Mouse (Mus musculus): ENCODE data around the gene Tbc1d10a.

DNA sequence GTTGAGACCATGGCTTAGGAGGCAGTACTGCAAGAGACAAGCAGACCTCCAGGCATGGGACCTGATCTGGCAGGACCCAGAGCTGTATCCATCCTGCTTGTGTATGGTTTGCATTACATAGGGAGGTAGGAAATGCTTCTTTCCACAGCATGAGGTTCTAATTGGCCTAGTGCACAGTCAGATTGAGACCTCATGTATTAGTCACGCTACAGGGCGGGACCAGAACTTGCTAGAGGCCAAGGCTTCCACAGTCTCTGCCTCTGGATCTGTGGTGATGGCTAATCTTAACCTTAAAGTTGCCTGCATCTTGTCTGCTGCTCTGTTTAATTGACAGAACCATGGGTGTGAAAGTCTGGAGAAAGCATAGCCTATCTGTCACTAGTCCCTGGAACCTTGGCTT is 21.9 kb upstream of the Tbc1d10a start:
- TF ChIP-seq POLR2A (IDR thresholded peaks at IDR 0.05; ENCODE audit: insufficient read depth, low read length) (no peak), CTCF (IDR thresholded peaks at IDR 0.05; ENCODE audit: low read depth, low read length) (no peak), EP300 (IDR thresholded peaks at IDR 0.05; ENCODE audit: insufficient read depth, low read depth, low read length) (no peak)
